Mouse (Mus musculus): ENCODE results near the gene Cxcl16.
A peak's percentile ranks its signal among the peaks of the same experiment; 100 is the strongest.

Cxcl16 gene

DNA sequence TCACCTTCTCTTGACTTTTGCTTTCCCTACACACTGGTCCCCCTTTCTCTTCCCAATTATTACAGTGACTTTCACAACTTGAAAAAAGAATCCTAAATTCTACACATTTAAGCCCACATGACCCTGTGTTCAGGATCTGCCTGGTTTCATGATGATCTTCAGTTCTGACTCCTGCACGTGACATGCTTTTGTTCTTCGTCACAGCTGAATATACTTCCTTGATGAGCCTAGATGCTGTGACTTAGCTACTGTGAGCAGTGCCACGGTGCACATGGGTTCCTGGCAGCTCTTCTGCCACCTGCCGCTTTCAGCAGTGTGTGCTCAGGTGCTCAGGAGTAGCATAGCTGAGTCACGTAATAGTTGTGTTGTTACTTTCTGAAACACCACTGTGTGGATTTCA, 47.2 kb downstream of the Cxcl16 start:
- no peak for DNase-seq (ENCODE audit: low spot score)

DNA sequence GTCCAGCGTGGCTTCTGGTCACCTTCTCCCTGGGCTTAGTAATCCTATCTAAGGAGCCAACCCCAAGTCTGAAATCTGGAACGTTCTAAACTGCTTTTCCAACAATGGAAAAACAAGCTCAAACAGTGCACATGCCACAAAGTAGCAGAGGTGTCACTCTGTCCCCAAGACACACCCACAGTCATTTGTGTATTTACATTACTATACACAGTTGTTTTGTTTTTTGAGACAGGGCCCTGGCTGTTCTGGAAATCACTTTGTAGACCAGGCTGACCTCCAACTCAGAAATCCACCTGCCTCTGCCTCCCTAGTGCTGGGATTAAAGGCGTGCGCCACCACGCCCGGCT, 49.5 kb downstream of the Cxcl16 start:
- no peak for DNase-seq (ENCODE audit: low spot score)

DNA sequence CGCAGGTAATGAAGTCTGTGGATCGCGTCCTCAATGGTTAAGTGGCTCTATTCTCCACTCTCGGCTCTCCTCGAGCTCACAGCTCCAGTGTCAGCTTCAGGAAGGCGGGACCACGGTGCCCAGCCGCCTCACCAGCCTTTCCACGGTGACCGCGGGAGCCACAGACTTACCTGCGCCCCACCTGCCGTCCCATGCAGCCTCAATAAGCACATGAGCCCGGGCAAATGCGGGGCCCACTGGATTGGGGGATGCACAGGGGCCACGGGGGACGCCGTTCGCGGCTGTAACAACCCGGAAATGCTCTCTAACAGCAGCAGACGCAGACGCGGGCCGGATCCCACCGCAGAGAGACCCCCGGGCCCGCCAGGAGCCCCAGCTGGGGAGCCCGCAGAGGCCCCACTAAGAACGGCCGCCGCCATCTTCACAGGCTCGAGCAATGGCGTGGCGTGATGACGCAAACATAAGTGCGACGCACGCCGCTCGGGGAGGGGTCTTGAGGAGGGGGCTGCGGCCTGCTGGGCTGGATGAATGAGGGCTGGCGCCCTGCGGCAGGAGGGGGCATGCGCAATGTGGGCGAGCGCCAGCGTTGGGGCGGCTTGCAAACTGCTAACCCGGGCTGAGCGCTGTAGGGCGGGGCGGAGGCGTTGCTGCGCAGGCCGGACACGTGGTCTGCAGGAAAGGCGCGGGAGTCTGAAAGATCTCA, 50.0 kb downstream of the Cxcl16 start, which contains the start of gene Pelp1:
Pelp1 (minus strand) TSS at position 438 of the 703 bp plus-strand sequence.
- DNase-seq (ENCODE audit: low spot score): peak; percentile 86

Data from layer of hippocampus, adult 11-12 months (tissue).